Mouse (Mus musculus) spleen, adult 12 weeks (tissue): ENCODE results near the gene Srp9.
A peak's percentile ranks its signal among the peaks of the same experiment; 100 is the strongest.

Source experiments
- DNase-seq: peaks from one replicate; pipeline ENCODE4 v3.0.0; 2022; ENCODE audit warnings: low spot score

The Srp9 gene

DNA sequence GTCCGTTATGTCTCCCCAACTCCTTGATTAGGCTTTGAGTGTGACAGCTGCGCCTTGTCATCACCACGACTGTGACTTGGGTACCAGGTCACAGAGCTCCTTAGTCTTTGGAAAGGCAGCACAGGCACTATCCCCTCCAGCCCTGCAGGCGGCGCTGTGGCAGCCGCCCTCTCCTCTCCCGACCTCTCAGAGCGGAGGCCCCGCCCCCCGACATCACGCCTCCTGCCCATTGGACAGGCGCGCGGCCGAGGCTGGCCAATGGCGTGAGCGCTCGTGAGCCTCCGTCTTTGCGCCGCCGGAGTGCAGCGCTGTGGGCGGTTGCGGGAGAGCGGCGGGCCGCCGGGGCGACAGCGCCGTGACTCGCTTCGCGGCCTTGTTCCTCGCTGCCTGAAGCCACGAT, at the start of gene Srp9:
Gene Srp9 (plus strand): TSS at position 232 of the 400 bp plus-strand sequence.
- DNase-seq, result peak; percentile 97

DNA sequence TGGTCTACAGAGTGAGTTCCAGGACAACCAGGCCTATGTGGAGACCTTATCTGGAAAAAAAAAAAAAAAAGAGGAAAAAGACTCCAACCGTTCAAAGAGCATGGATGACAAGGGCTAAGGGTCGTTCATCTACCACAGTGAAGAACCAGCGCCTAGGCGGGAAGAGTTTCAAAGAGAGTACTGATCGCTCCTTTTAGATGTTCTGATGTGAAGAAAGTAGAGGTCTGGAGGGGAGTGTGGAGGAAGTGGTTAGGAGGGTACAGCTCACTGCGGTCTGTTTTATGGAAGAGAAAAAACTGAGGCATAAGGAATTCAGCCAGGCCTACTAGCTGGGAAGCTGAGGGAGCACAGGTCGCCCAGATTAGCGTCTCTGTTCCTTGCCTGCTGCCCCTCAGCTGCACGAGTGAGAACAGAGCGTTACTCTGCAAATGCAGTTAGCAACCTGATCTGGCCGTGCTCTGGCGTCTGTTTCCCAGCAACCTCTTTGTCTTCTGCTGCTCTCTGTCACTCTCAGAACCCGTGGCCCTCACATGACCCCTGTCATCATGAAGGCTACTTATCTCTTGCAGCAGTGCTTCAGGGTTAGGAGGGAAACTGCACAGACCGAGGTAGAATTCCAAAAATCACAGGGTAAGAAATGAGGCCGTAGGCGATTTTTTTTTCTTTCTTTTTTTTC, 42.7 kb upstream of the Srp9 start:
- no peak for DNase-seq

DNA sequence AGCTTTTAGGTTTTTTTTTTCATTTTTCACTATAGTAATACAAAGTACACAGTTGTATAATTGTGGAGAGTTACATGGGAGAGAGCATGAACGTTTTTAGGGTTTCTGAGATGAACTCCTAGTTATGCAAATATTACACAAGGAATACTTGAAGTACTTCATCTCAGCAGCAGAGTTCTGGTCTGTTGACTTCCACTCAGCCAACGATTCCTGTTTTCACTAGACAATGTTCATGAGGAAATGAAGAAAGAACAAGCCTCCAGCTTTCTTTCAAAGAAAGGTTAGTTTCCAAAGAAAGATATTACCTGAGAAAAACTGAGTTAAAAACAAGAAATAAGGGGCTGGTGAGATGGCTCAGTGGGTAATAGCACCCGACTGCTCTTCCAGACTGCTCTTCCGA, 41.1 kb upstream of the Srp9 start:
- DNase-seq, result no peak

DNA sequence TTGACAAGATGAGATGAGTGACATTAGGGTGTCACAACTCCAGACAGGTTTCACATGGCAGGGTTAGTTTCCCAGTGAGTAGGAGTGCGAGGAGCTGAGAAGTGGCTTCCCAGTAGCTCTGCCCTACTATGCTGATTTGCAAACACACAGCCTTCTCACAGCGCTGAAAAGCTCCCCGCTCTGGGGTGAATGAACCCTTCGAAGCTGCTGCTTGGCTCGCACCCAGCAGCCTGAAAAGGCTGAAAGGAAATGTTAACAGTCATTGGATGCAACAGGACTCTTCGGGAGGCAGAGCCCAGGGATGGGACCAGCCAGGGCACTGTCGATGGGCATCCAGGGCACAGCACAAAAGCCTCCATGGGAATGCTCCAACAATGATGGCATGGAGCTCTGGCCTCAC, 37.8 kb upstream of the Srp9 start:
- no peak for DNase-seq

DNA sequence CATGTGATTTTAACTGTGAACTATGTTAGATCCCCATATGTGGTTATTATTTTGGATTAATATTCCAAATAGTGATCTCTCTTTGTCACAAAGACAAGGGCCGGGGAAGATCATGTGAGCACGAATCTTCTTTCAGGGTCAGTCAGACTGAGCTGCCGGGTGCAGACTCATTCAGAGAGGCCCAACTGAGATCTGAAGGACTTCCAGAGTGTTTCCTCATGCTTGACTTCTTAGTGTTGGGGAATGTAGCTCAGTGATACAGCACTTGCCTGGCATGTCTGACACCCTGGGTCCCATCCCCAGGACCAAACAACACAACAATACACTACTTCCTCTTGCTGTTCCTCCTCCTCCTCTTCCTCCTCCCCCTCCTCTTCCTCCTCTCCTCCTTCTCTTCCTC, 37.2 kb upstream of the Srp9 start:
- DNase-seq, result no peak

DNA sequence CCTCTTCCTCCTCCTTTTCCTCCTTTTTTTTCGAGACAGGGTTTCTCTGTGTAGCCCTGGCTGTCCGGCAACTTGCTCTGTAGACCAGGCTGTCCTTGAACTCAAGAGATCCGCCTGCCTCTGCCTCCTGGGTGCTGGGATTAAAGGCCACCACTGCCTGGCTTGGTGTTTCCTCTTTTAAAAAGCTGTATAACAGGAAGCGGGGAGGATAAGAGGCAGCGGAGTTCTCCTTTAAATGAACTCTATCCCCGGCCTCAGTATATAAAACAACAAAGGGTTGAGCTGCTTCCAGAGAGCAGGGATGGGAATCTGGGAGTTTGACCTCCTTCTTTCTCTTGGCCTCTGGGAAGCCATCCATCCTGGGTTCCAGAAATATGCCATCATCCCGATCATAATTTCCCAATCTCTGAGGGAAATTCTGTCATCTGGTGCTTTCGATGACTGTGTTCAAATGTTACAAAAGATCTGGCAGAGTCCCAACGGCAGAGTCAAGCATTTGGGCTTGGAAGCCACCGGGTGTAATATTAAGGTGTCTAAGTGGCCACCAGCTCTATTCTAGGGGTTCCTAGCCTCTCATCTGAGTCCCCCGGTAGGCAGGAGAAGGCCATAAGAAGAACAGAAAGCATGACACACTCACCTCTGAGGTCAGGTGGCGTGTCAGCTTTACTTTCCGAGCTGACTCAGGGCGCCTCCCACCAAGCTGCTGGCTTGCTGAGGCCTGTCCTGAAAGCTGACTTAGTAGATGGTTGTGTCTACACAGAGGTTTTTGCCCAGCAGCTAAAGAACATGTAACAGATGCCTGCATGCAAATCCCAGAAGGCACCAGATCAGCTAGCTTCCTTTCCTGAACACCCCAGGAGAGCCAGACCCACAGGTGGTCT, 36.5 kb upstream of the Srp9 start:
- DNase-seq, result no peak

DNA sequence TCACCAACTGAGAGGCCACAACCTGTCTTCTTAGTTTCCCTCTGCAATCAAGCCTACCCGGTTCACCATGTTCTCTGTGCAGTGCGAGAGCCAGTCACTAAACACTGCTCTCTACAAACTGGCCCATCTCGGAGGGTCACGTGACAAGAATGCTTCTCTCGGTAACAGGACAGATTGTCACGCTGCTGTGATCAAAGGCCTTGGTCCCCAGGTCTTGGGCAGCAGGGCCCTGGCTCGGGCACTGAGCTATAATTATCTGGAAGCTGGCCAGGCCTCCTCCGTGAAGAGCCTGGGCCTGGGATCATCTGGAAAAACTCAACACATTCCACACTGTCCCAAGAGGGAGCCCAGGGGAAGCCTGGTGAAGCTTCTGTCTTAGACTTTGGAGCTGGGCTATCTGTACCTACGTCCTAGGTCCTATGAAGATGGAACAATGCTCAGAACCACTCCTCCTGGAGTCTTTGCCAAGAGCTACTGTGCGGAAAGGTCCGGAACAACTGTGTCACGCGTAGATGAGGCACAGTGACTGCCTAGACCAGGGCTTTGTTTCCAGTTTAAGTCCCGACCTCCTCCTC, 35.6 kb upstream of the Srp9 start:
- DNase-seq, result no peak

DNA sequence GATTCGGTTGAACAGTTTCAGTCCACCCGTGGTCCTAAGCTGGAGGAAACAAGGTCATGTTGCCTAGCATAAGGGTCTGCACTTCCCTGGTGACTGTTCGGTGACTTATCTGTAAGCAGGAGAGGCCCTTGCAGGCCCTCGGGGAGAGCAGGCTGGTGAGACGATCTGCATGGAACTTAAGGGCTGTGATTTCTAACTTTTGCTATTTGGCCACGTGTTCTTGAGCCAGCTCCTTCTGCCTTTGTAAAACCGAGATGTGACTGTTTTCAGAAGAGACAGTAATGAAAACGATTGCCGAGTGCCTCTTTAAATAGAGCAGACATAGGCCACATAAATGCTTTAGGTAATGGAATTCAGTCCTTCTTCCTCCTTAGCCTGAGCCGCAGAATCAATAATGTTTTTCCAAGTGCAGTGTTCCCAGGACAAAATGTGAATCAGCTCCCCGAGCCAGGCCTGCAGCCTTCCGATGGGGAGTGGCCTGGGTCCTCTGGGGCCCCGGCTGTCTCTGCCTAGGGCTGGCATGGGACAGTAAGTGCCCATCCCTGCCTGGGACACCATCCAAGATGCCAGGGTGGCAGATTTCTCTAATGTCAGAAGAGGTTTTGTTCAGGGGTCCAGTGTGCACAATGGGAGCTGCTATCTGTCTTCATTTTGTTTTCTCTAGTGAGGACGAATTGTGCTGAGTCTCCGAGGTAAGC, 34.8 kb upstream of the Srp9 start:
- no peak for DNase-seq

DNA sequence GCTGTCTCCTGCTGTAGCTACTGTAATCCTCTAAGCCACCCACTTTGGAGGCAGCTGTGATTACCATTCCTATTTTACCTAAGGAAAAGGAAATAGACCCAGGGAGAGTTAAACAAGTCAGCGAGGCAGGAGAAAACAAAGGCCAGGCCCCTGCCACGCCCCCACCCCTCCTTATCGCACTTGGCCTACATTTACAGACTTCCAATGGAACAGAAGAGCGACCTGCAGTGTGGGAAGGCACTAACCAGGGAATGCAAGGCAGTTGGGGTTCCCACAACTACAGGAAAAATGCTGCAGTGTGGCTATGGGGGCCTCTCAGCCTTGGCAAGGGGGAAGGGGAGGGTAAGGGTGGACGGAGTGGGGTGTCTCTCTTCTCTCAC, 34.2 kb upstream of the Srp9 start:
- no peak for DNase-seq

DNA sequence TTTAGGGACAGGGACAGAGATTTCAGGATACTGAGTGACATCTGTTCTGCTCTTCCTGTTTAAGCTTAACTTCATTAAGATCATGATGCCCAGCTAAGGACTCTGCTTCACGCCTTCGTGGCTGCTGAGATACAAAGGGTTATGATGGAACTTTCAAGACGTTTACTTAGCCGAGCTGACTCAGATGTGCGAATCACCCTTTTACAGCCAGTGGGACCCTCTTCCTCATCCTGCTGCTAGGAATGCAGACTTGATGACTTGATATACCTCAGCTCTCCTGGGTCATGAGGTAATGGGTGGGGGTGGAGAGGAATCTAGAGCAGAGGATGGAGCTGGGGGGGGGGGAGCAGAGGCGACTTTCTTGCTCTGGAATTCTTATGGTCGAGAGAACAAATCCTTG, 33.3 kb upstream of the Srp9 start:
- no peak for DNase-seq

DNA sequence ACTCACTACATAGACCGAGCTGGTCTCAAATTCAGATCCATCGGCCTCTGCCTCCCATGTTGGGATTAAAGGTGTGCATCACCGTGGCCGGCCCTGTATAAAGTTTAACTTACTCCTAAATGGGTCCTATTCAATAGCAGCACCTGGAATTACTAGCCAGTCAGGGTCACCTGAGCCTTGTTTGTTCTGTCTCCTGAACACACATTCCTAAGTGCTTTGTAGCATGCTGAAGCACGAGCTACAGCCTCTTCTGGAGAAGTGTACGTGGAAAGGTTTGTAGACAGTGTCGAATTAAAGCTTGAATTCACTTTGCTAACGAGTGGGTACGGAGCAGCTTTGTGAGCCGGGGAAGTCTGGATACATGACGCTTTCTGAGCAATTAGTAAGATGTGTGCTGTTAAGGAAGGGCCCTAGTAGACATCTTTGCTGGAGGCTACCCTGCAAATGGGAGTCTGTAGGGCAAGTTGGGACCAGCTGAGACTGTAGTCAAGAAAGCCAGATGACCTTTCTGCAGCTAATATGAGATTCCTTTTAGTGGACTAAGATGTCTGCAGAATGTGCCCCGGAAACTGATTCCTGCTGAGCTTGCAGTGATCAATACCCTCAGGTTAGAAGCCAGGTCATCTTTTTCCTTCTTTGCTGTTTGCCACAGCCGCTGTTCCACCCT, 32.7 kb upstream of the Srp9 start:
- DNase-seq, result no peak

DNA sequence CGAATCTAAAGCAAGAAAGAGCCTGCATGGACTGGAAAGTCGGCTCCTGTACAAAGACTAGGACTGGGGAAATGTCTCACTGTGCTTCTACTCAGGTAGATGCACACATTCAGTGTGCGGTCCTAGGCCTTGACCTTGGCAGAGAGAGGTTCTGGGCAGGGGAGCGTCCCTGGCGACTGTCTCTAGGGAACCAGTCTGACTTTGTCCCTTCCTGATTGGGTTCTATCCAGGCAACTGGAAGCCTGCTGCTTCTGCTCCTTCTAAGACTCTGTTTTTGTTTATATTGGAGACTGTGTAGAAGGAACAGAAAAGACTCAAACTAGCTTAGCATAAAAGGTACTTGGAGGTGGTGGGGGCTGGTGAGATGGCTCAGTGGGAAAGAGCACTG, 32.1 kb upstream of the Srp9 start:
- no peak for DNase-seq

DNA sequence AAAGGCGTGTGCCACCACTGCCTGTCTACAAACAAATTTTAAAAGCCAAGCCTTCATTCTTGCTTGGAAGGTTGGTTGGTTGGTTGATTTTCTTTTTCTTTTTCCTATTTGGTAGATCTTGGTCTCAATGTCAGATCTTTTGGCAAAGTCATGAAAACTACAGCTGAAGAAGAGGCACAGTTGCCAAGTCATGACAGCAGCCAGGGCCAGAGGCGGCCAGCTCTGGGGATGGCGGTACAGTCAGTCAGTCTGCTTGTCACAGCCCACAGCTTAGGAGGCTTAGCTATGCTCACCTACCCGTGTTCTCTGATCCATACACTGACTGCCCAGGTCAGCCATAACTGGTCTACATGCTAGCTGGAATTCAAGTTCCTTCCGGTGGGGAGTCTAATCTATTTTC, 31.1 kb upstream of the Srp9 start:
- no peak for DNase-seq

DNA sequence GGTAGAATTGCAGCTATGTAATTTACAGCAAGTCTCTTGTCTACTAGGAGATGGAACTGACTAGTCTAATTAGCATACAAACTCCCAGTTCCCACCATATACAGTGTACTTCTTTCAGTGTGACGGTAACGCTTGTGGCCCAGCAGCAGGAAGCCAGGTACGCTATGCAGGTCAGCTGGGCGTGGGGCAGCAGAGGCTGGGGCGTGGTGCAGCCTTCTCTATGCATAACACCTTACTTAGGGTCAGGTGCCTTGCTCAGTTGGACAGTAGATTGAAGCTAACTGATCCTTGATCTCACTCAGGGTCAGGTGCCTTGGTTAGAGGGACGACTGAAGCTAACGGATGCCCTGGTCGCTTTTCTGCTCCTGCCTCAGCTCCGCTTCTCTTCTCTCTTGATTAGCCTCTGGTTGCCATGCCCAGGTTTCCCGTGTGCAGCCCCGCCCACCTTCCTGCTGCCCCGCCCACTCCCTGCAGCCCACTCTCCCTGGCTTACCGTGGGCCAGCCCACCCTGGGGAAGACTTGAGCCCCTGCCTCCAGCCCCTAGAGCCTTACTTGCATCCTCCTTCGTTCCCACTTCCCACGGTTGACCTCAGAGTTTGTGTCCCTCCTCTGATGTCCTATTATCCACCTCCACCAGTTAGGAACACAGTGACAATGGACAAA, 29.9 kb upstream of the Srp9 start:
- DNase-seq, result no peak

DNA sequence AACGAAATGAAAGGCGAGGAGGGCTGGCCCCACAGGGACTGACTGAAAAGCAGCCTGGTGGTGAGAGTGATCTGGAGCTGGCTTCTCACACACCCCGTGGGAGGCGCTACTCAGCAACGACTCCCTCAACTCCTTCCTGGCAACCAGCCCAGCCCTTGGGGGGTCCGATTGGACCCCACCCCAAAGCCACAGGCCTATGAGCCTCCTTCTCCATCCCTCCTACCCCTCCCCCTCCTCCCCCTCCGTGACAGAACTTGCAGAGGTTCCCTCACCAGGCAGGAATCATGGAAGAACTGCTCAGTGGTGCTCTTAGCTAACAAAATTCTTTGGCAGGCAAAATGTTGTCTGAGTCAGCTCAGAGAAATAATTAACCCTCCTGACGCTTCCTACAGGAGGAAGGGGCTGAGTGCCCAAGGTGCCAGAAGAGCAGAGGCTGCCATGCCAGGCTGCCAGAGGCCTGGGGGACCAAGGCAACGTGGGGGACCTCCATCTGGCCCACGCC, 29.2 kb upstream of the Srp9 start:
- DNase-seq, result no peak

DNA sequence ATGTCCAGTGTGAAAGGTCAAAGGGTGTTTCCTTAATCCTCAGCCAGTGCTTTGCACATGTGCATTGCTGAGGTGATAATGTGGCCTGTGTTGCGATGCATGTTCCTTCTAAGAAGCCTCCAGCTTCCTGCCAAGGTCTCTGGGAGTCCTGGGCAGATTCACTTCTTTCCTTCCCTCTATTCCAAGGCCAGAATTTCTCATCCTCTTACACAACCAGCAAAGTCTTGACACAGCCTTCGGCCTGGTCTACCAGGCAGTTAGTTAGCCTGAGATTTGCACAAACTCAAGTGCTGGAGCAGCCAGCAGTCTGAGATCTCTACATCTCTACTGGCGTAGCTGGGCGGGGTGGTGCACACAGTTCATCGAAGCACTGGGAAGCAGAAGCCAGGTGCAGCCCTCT, 27.8 kb upstream of the Srp9 start:
- DNase-seq, result no peak

DNA sequence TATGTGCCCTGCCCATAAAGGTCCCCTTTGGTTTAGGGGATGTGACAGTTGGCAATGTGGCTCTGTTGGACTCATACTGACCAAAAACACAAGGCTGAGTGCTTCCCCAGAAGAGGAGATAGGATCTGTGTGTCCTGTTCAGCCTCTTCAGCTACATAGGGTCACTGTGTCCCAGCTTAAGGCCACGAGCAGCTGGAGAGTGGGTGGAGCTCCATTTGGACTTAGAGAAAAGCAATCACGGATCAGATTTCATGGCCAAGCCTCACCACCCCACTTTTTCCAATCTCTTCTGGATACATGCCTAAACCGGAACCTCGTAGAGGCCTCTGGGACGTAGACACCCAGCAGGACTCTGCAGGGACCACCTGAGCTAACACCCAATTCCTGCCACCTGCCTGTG, 25.5 kb upstream of the Srp9 start:
- DNase-seq, result no peak

DNA sequence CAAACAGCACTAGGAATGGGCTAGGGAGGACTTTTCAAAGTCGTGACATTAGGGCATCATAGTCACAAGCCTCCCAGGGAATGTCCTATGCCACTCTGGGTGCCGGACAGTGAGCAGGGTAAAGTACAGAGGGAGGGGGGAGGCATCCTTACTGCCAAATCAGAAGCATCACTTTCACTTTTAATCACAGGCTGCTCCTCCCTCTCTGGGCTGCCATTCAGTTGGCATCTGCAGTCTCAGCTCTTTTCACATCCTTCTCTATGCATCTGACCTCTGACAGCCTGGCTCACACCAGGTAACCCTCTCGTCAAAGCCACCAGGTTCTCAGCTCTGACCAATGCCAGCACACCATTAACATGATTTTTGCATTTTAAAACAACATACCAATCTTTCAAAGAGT, 24.1 kb upstream of the Srp9 start:
- no peak for DNase-seq

DNA sequence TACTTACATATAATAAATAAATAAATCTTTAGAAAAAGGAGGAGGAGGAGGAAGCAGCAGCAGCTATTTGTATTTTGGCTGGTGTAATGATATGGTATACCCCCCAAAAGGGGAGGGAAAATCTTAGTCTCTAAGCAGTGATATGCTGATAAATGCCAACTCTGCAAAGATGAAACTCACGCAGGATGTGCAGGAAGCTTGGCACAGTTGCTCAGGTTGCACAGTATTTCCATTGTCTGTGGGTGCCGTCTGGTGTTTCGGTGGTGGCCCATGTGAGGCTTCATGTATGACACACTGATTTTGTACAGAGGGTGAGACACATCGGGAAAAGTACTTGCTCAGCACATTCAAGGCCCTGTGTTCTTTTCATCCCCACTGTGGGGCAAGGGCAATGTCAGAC, 23.1 kb upstream of the Srp9 start:
- no peak for DNase-seq

DNA sequence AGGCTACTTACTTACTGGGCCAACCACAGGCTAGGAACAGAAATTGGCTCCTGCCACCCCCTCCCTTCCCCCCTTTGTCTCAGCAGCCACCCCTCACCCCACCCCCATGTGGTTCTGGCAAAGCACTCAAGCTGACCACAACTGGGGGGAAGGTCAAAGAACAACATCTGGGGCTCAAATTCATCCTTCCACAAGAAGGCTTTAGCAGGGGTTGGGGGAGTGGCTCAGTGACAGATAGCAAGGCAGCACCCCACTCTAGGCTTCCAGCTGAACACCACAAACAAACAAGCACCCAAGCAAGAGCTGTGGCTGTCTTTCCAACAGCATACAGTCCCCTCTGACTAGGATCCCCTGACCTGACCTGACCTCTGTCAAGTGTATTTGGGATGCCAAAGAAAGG, 21.8 kb upstream of the Srp9 start:
- DNase-seq, result no peak

DNA sequence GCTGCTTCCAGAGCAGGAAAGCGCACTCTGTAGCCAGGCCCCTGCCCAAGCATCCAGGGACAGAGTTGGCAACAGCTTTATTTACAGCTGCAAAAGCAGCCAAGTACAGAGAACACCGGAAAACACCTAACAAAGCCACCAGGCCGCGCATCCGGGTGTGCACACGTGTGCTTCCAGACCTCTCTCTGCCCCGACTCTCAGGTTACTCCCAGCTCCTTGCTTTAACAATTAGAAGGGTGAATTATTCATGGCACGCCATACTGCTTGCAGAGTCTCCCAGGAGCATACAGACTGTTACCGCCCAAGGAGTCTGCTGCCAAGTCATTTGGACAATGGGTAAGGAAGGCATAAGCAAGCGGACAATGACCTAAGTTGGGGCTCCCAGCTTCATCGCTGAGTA, 21.1 kb upstream of the Srp9 start:
- no peak for DNase-seq

DNA sequence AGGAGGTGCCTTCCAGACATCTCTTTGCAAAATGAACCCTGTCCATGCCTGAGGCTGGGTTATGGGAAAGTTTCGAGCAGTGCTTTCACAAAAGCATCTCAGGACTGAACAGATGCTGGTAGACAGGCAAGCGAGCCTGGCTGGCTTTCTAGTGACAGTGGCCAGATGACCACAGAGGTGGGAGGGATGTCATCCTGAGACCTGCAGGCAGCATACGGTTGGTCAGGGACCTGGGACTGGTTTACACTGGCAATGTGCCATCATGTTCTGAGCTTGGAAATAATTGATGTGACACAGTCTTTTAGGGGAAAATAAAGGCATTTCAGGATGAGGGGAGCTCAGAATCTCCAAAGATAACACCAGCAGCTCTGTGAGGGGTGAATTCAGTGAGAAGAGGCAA, 19.5 kb upstream of the Srp9 start:
- DNase-seq, result no peak
